Mouse (Mus musculus) liver, embryonic 14.5 days (tissue): ENCODE results near the gene Ugt1a7c. TPM values are rescaled to one million over a fixed set of nuclear protein-coding genes. Genes with fewer than 3 reads are reported as not detected.

Experiments used
- ATAC-seq: fragments of 200-750 bp; cut with Nextera tagmentation; 2 replicates; pipeline ENCODE4 v1.8.0; 2017; ENCODE audit warnings: moderate number of reproducible peaks, mild to moderate bottlenecking, moderate library complexity; ENCODE audit not compliant: insufficient read depth
- DNase-seq, 3 experiments: peaks; one replicate each; pipeline ENCODE4 v3.0.0-alpha.2; 2012 to 2013; ENCODE audit warnings: low read depth in 3 of 3, low spot score in 3 of 3
- H3K27ac ChIP-seq: fragments of 300-500 bp; sonication (generic); 2 replicates; pipeline ENCODE4 v1.5.1; 2014; ENCODE audit warnings: moderate library complexity, mild to moderate bottlenecking, control low read depth, inconsistent platforms
- H3K27me3 ChIP-seq: fragments of 300-500 bp; sonication (generic); 2 replicates; pipeline ENCODE4 v1.6.1; 2014; ENCODE audit warnings: mild to moderate bottlenecking, low read length, moderate library complexity; ENCODE audit not compliant: control insufficient read depth, insufficient read depth
- H3K36me3 ChIP-seq: fragments of 300-500 bp; sonication (generic); replicated peaks from 2 replicates; pipeline ENCODE4 v1.6.1; 2014; ENCODE audit warnings: low read depth; ENCODE audit not compliant: control insufficient read depth, insufficient read depth
- H3K4me1 ChIP-seq, 2 experiments: fragments of 200-500 bp in 1 of 2; fragments of 300-500 bp in 1 of 2; sonication (generic) in 1 of 2; replicated peaks; 2 replicates each; pipeline ENCODE4 v1.6.1; 2012 to 2014; ENCODE audit warnings: antibody characterized with exemption in 1 of 2, inconsistent platforms in 1 of 2, low read length in 1 of 2; ENCODE audit not compliant: control insufficient read depth in 2 of 2, insufficient read depth in 2 of 2
- H3K4me2 ChIP-seq: fragments of 300-500 bp; sonication (generic); 2 replicates; pipeline ENCODE4 v1.6.1; 2014; ENCODE audit warnings: low read depth, mild to moderate bottlenecking, control low read depth, moderate library complexity
- H3K4me3 ChIP-seq, 2 experiments: fragments of 200-500 bp in 1 of 2; fragments of 300-500 bp in 1 of 2; sonication (generic) in 1 of 2; 2 replicates each; pipeline ENCODE4 v1.5.1; 2012 to 2014; ENCODE audit warnings: low read depth in 2 of 2, low read length in 2 of 2, mild to moderate bottlenecking in 2 of 2, control low read depth in 1 of 2, inconsistent platforms in 1 of 2, moderate library complexity in 1 of 2; ENCODE audit not compliant: insufficient read depth in 1 of 2
- H3K9ac ChIP-seq: fragments of 300-500 bp; sonication (generic); replicated peaks from 2 replicates; pipeline ENCODE4 v1.6.1; 2014; ENCODE audit warnings: mild to moderate bottlenecking, control low read depth, moderate library complexity
- H3K9me3 ChIP-seq: fragments of 300-500 bp; sonication (generic); 2 replicates; pipeline ENCODE4 v1.6.1; 2016; ENCODE audit warnings: low read length, mixed read lengths; ENCODE audit not compliant: control insufficient read depth
- CTCF ChIP-seq: IDR thresholded peaks from 2 replicates; pipeline ENCODE4 v1.5.1; 2016; ENCODE audit warnings: antibody characterized with exemption, low read depth, control low read depth
- EP300 ChIP-seq: IDR thresholded peaks from 2 replicates; pipeline ENCODE4 v1.6.1; 2016; ENCODE audit warnings: antibody characterized with exemption, low read depth
- WGBS: fragments of 180-500 bp; shearing (Covaris S2); extraction: QIAGEN DNeasy Blood & Tissue Kit; methylation state at CpG from one replicate; pipeline ENCODE4 v1.1.7; 2014; ENCODE audit not compliant: insufficient replicate concordance; 5-methylcytosine and 5-hydroxymethylcytosine counted together
- polyA plus RNA-seq, 2 experiments: library from polyadenylated mRNA; depleted of rRNA in 1 of 2; stranded (reverse) in 1 of 2; unstranded in 1 of 2; fragments of >200 nt; fragmentation: Nextera tagmentation in 1 of 2; extraction: Ambion mirVana in 1 of 2; gene quantifications; 2 replicates each; pipeline versions ENCODE4 v1.2.1 to v1.2.3; 2012 to 2014

Ugt1a7c gene
- polyA plus RNA-seq, 2 experiments: 1.1 to 1.8 TPM

DNA sequence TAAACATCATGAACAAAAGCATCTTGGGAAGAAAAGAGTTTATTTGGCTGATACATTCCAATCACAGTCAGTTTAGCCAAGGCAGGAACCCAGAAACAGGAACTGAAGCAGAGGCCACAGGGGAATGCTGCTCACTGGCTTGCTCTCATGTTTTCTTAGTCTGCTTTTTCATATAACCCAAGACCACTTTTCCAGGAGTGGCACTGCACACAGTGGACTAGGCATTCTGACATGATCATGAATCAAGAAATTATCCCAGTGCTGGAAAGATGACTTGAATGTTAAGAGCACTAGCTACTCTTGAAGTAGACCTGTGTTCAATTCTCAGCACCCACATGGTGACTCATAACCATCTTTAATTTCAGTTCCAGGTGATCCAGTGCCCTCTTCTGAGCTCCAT, 130.9 kb downstream of the Ugt1a7c start:
- H3K4me3 ChIP-seq: no peak overlapping the region
- no peaks in the 10 kb centered on the region for H3K36me3 ChIP-seq
- H3K4me1 ChIP-seq: no peaks in the 10 kb centered on the region
- H3K9ac ChIP-seq: no peak overlapping the region
- H3K9me3 ChIP-seq: peaks cover 8% of the 10 kb centered on the region
- no peaks in the 10 kb centered on the region for H3K27me3 ChIP-seq
- ATAC-seq: no peak
- TF ChIP-seq EP300: no peak
- no peak for TF ChIP-seq CTCF
- H3K4me2 ChIP-seq: no peak overlapping the region
- no peak for DNase-seq
- no peak overlapping the region for H3K27ac ChIP-seq

DNA sequence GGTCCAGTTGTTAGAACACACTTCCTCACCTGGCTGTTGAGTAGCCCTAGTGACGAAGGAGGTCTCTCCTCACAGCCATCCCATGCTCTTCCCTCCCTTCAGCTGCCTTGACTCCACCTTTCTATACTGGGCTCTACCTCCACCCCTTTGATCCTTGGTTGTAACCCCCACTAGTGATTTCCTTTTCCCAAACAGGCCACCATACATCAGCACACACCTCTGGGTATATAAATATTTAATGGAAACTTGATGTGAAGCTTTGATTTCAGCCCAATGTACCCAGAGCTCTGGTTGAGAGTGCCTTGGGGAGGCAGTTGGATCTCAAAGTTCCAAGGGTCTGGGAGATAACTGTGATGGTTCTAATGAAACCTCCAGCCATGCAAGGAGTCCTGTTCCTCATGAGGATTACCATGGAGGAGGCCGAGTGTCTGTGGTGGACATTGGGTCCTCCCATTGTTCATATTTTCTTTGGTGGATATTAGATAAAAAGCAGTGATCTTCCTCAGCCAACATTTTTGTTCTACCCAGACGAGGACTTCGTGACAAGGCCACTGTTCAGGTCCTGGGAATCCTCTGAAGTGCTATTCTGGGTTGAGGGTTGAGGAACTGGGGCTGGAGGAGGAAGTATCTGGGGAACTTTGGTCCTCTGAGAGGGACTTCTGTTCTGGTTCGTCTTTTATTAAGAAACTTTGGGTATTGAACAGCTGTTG, 132.0 kb downstream of the Ugt1a7c start, which contains the start of gene Mroh2a:
Gene Mroh2a, plus strand, starts transcription at position 317 of the 710 bp plus-strand sequence.
- DNase-seq: no peak
- H3K4me2 ChIP-seq: no peak within 1 kb of the TSS
- H3K9ac ChIP-seq: no peak within 1 kb of the TSS
- TF ChIP-seq EP300: no peak
- TF ChIP-seq CTCF: no peak
- ATAC-seq: no peak
- H3K4me3 ChIP-seq: no peak within 1 kb of the TSS
- no peaks in the 10 kb centered on the region for H3K36me3 ChIP-seq
- 34% methylated on average over 5 of the region's 5 CpGs for WGBS
- H3K27ac ChIP-seq: no peak within 1 kb of the TSS
- H3K4me1 ChIP-seq: no peaks in the 10 kb centered on the region
- peaks cover 13% of the 10 kb centered on the region for H3K9me3 ChIP-seq
- no peaks in the 10 kb centered on the region for H3K27me3 ChIP-seq

DNA sequence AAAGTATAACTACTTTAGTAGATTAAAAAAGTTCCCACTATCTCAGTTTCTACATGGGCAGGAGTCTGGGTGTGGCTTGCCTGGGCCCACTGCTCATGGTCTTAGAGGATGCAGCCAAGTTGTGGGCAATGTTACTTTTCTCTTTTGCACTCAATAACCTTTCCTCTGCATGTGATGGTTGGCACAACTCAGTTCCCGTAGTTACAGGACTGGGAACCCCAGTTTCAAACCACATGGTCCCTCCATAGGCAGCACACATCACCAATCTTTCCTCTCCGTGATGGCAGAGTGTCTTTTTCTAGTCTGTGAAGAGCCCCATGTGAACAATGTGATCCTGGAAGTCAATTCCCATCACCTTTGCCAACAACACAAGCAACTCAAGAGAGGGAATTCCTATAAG, 132.6 kb downstream of the Ugt1a7c start:
- TF ChIP-seq EP300 (no peak), CTCF (no peak)
- Histone ChIP-seq H3K9me3 (peaks cover 13% of the 10 kb centered on the region), H3K36me3 (no peaks in the 10 kb centered on the region), H3K4me3 (no peak overlapping the region), H3K4me1 (no peaks in the 10 kb centered on the region), H3K27me3 (no peaks in the 10 kb centered on the region), H3K4me2 (no peak overlapping the region), H3K27ac (no peak overlapping the region), H3K9ac (no peak overlapping the region)
- no peak for DNase-seq
- WGBS: 37% methylated on average over 2 of the region's 2 CpGs
- ATAC-seq: no peak

DNA sequence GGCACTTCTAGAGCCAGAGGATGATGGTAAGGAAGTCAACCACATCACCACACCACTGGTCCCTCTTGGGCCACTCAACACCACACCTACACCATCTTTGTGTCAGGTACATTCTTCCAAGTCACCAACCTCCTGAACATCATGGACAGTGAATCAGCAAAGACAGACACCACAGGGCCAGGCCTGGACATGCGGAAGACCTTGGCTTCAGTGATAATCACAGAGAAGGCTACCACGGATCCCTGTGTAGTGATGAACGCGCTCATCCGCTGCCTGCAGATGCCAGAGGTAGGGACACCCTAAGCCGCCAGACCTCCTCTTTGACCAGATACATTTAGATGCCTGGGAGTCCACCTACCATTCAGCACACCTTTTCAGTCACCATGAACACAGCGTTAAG, 133.3 kb downstream of the Ugt1a7c start:
- no peak for ATAC-seq
- DNase-seq: no peak

DNA sequence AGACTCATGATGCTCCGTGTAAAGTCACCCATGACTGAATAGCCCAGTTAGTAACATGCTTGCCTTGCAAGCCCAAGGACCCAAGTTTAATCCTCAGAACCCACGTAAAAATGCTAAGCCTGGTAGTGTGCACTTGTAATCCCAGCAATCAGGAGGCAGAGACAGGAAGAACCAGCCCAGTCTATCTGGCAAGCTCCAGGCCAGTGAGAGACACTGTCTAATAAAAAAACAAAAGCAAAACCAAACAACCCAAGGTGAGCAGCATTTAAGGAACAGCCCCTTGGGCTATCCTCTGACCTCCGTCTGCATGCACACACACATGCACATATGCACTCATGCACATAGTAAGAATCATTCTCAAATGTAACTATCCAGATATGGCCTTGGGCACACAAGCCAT, 134.7 kb downstream of the Ugt1a7c start:
- TF ChIP-seq EP300 (no peak), CTCF (no peak)
- Histone ChIP-seq H3K27me3 (no peaks in the 10 kb centered on the region), H3K9ac (no peak overlapping the region), H3K9me3 (peaks cover 16% of the 10 kb centered on the region), H3K36me3 (no peaks in the 10 kb centered on the region), H3K27ac (no peak overlapping the region), H3K4me1 (no peaks in the 10 kb centered on the region), H3K4me2 (no peak overlapping the region), H3K4me3 (no peak overlapping the region)
- WGBS: 50% methylated on average over 3 of the region's 3 CpGs
- ATAC-seq: no peak
- no peak for DNase-seq

More for the DNA sequence above, 133.3 kb downstream of the Ugt1a7c start:
- 59% methylated on average over 7 of the region's 7 CpGs for WGBS
- Histone ChIP-seq H3K9ac (no peak overlapping the region), H3K4me3 (no peak overlapping the region), H3K9me3 (peaks cover 13% of the 10 kb centered on the region), H3K27ac (no peak overlapping the region), H3K27me3 (no peaks in the 10 kb centered on the region), H3K4me2 (no peak overlapping the region), H3K4me1 (no peaks in the 10 kb centered on the region), H3K36me3 (no peaks in the 10 kb centered on the region)
- TF ChIP-seq CTCF: no peak
- TF ChIP-seq EP300: no peak
